ENCODE assay signal across 25 mouse cellular contexts in genomic region chr2:180442061-180442460, GRCm38 (mm10). TPM values are rescaled to one million over a fixed set of nuclear protein-coding genes. Genes with fewer than 3 reads are reported as not detected.
A peak's percentile ranks its signal among the peaks of the same experiment; 100 is the strongest.
DNase-seq lines count a peak whose midpoint lies in the region; ATAC-seq and TF ChIP-seq lines count a peak whose summit lies in the region.
"Had no signal": no experiment of that assay in that cellular context is flagged by ENCODE, and none has a peak within 500 bp of the region (broad histone marks: within the 10 kb centered on the region; RNA-seq: fewer than 3 reads in every experiment).

No protein-coding gene starts in this region.

- H3K4me3 ChIP-seq in cortical plate, adult 2 months (ENCODE audit: insufficient read depth, low read length): no peak overlapping the region
- H3K4me3 ChIP-seq: embryonic facial prominence, embryonic 12.5 days; heart, embryonic 13.5 days; left cerebral cortex, adult 2 months; limb, embryonic 13.5 days; midbrain, embryonic 13.5 days; stomach, embryonic 15.5 days had no signal

- H3K4me1 ChIP-seq in cortical plate, adult 2 months (ENCODE audit: control insufficient read depth, insufficient read depth, low read length): peaks cover 2% of the 10 kb centered on the region; the same call in 1 of the 2 replicates

- peak; percentile 38; the same call in 1 of the 2 replicates for ATAC-seq in megakaryocyte-erythroid progenitor cell, adult 5-6 weeks (replicated peaks; ENCODE audit: low FRiP score, low TSS enrichment, poor library complexity, severe bottlenecking)
- ATAC-seq: forebrain, postnatal 0 days; hindbrain, postnatal 0 days; midbrain, embryonic 13.5 days had no signal

- peak; percentile 50 for DNase-seq in layer of hippocampus, adult 9-11 months
- DNase-seq in layer of hippocampus, adult 11-12 months (ENCODE audit: low spot score): no peak
- peak; percentile 57 to 61 for DNase-seq in B cell, adult 2 months
- DNase-seq in right cerebral cortex, postnatal 36 days (ENCODE audit: low spot score in 2 of 2): no peak
- DNase-seq in left cerebral cortex, postnatal 25 days (ENCODE audit: low spot score in 2 of 2): no peak
- DNase-seq in left cerebral cortex, adult 11 months (ENCODE audit: low spot score): no peak
- DNase-seq: cerebellum, adult 18-20 months; cerebellum, postnatal 36 days; forebrain, postnatal 0 days; heart, adult 11 months; heart, postnatal 36 days; kidney, adult 18-20 months; lung, adult 2 months; lung, postnatal 36 days; right cerebral cortex, adult 18-20 months had no signal

- TF ChIP-seq POLR2A in cortical plate, adult 2 months (IDR thresholded peaks at IDR 0.05; ENCODE audit: extremely low read depth, insufficient read depth, low read length): no peak

- no peak for TF ChIP-seq CTCF in cortical plate, adult 2 months (IDR thresholded peaks at IDR 0.05; ENCODE audit: extremely low read depth, insufficient read depth, low read length)

- H3K27ac ChIP-seq in cortical plate, adult 2 months (ENCODE audit: insufficient read depth, low read length): peak overlapping the region; percentile 54; the same call in 1 of the 2 replicates
- H3K27ac ChIP-seq: embryonic facial prominence, embryonic 12.5 days; heart, embryonic 13.5 days; hindbrain, postnatal 0 days; left cerebral cortex, adult 2 months; limb, embryonic 13.5 days; midbrain, embryonic 13.5 days; stomach, embryonic 15.5 days had no signal

- intact Hi-C loops in left cerebral cortex, postnatal 25 days (cut with DNase I): no loop called here

RNA-seq across cellular contexts. Expression of gene Slco4a1, which starts 14.0 kb away (rescaled TPM):
- 5.1 and 5.2 TPM in 2 replicates for polyA plus RNA-seq in cortical plate, adult 2 months (2012; rRNA removed)
- 2.2 TPM in 1 of 2 replicates, not detected in the other for total RNA-seq in megakaryocyte-erythroid progenitor cell, adult 5-6 weeks (2014; fragmentation: Nextera tagmentation)
- total RNA-seq in megakaryocyte-erythroid progenitor cell, adult 5-6 weeks (2017): 0.80 and 1.5 TPM in 2 replicates
- 1 to 10 TPM in 1 of 2 experiments, under 1 TPM in 1; 0.94 to 1.5 TPM for total RNA-seq in left cerebral cortex, postnatal 25 days (2021)
- total RNA-seq: gastrocnemius, adult 18-20 months had no signal

RNA-seq across cellular contexts. Expression of gene Ntsr1, which starts 57.7 kb away (rescaled TPM):
- polyA plus RNA-seq in cortical plate, adult 2 months (2012; rRNA removed): 5.6 and 6.0 TPM in 2 replicates
- total RNA-seq in megakaryocyte-erythroid progenitor cell, adult 5-6 weeks (2014; fragmentation: Nextera tagmentation): not detected in 2 replicates
- total RNA-seq in megakaryocyte-erythroid progenitor cell, adult 5-6 weeks (2017): not detected in 2 replicates
- 1 to 10 TPM; 7.1 to 9.2 TPM for total RNA-seq in left cerebral cortex, postnatal 25 days (2021)
- total RNA-seq: gastrocnemius, adult 18-20 months; heart, postnatal 36 days had no signal
- polyA plus RNA-seq: lung, adult 2 months had no signal

Comparison
In these comparisons a context has a peak if more than half of its experiments do, and no peak if none do; other contexts are left out.
1. DNase-seq: peak in layer of hippocampus, adult 9-11 months (single experiment) and B cell, adult 2 months (2 of 2); none in layer of hippocampus, adult 11-12 months (single experiment), right cerebral cortex, postnatal 36 days (0 of 2), left cerebral cortex, postnatal 25 days (0 of 2) and left cerebral cortex, adult 11 months (single experiment).
2. RNA of gene Ntsr1, which starts 57.7 kb away (total RNA-seq): 7.1 to 9.2 TPM in left cerebral cortex, postnatal 25 days; not detected in megakaryocyte-erythroid progenitor cell, adult 5-6 weeks; every median in the first group is over 4 times any median in the second.